Mouse (Mus musculus) stomach, embryonic 16.5 days (tissue): ENCODE measurements around the gene Ndufb6. TPM values are rescaled to one million over a fixed set of nuclear protein-coding genes. Genes with fewer than 3 reads are reported as not detected.
"Not testable (repeated sequence)": the region's sequence is repeated elsewhere in the genome, so short reads cannot be mapped to it uniquely, and the experiment has no call there.

Source experiments
- ATAC-seq: fragments of 200-750 bp; cut with Nextera tagmentation; 2 replicates; pipeline ENCODE4 v1.8.0; 2017; ENCODE audit warnings: moderate number of reproducible peaks, moderate TSS enrichment; ENCODE audit not compliant: insufficient read depth, low FRiP score
- H3K27ac ChIP-seq: fragments of 300-500 bp; sonication (generic); 2 replicates; pipeline ENCODE4 v1.5.1; 2014; ENCODE audit warnings: low read length
- H3K27me3 ChIP-seq: fragments of 300-500 bp; sonication (generic); 2 replicates; pipeline ENCODE4 v1.6.1; 2014; ENCODE audit warnings: low read length, control low read depth, mixed read lengths; ENCODE audit not compliant: control insufficient read depth, insufficient read depth
- H3K36me3 ChIP-seq: fragments of 300-500 bp; sonication (generic); 2 replicates; pipeline ENCODE4 v1.6.1; 2014; ENCODE audit warnings: low read length; ENCODE audit not compliant: control insufficient read depth, insufficient read depth
- H3K4me1 ChIP-seq: fragments of 300-500 bp; sonication (generic); 2 replicates; pipeline ENCODE4 v1.6.1; 2014; ENCODE audit warnings: low read length, control low read depth, mixed read lengths; ENCODE audit not compliant: control insufficient read depth, insufficient read depth
- H3K4me2 ChIP-seq: fragments of 300-500 bp; sonication (generic); 2 replicates; pipeline ENCODE4 v1.6.1; 2014; ENCODE audit warnings: low read depth, low read length, mixed read lengths
- H3K4me3 ChIP-seq: fragments of 300-500 bp; sonication (generic); replicated peaks from 2 replicates; pipeline ENCODE4 v1.5.1; 2014; ENCODE audit warnings: mild to moderate bottlenecking, low read length
- H3K9ac ChIP-seq: fragments of 300-500 bp; sonication (generic); 2 replicates; pipeline ENCODE4 v1.6.1; 2014; ENCODE audit warnings: low read length
- H3K9me3 ChIP-seq: fragments of 300-500 bp; sonication (generic); replicated peaks from 2 replicates; pipeline ENCODE4 v1.6.1; 2016; ENCODE audit warnings: low read length, control low read depth; ENCODE audit not compliant: control insufficient read depth
- WGBS: fragments of 180-500 bp; shearing (Covaris S2); extraction: QIAGEN DNeasy Blood & Tissue Kit; methylation state at CpG from one replicate; pipeline ENCODE4 v1.1.7; 2014; 5-methylcytosine and 5-hydroxymethylcytosine counted together
- polyA plus RNA-seq: library from polyadenylated mRNA; unstranded; fragments of >200 nt; fragmentation: Nextera tagmentation; extraction: Ambion mirVana; gene quantifications from 2 replicates; pipeline ENCODE4 v1.2.1, GENCODE M21; 2015

The Ndufb6 gene
- polyA plus RNA-seq, 1 experiment from 2014 or later, result 364 TPM

DNA sequence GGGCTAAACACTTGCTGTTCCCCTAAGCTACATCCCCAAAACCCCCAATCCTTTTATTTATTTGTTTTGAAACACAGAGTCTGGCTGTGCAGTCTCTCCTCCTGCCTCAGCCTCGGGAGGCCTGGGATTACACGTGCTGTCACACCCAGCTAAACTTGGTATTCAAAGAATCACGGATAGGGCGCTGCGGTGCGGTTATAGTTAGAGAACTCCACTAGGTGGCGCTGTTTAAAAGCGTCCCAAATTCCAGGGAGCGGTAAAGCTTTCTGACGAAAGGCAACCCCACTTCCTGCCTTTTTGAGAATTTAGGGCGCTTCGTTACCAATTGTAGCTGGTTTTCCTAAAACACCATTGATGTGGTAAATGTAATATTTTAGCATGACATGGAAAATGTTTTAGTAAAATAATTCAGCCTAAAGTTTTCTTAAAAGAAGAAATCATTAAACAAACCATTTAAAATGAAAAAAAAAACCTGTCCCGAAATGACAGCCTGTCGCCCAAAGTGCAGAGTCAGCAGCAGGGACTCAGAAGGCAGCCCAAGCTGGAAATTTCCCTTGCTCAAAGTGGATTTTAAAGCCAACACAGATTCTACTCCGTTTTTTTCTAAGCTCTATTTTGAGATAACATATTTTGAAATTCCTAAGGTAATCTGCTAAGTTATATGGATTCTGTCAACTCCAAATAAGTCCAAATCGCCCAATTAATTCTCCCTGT lies 22.0 kb upstream of the Ndufb6 start:
- no peaks in the 10 kb centered on the region for H3K36me3 ChIP-seq
- 9% methylated on average over 16 of the region's 16 CpGs for WGBS

GRCm38 (mm10) chr4:40299169-40299568 lies 19.9 kb upstream of the Ndufb6 start:
- Histone ChIP-seq H3K4me1 (no peaks in the 10 kb centered on the region; the same call in 1 of the 2 replicates), H3K27me3 (no peaks in the 10 kb centered on the region), H3K36me3 (no peaks in the 10 kb centered on the region), H3K9me3 (0 out of 2 replicates have a peak, but pooled peaks cover 2% of the 10 kb centered on the region), H3K4me3 (no peak overlapping the region), H3K4me2 (no peak overlapping the region), H3K9ac (no peak overlapping the region), H3K27ac (no peak overlapping the region)
- no peak for ATAC-seq
- 55% methylated on average over 5 of the region's 5 CpGs for WGBS

More for the DNA sequence above, 22.0 kb upstream of the Ndufb6 start:
- Histone ChIP-seq H3K27me3 (no peaks in the 10 kb centered on the region), H3K27ac (no peak overlapping the region), H3K9me3 (no peaks in the 10 kb centered on the region), H3K4me3 (peak overlapping the region; percentile 18; the same call in 1 of the 2 replicates), H3K4me1 (no peaks in the 10 kb centered on the region; the same call in 1 of the 2 replicates), H3K9ac (no peak overlapping the region), H3K4me2 (peak overlapping the region; percentile 47)
- ATAC-seq, result peak; percentile 44; the same call in 1 of the 2 replicates

- not testable (repeated sequence) for H3K4me2 ChIP-seq, ATAC-seq, H3K27me3 ChIP-seq, H3K27ac ChIP-seq, H3K9ac ChIP-seq, H3K4me1 ChIP-seq, H3K4me3 ChIP-seq, H3K36me3 ChIP-seq, H3K9me3 ChIP-seq
- 93% methylated on average over 11 of the region's 11 CpGs for WGBS
Measured at GRCm38 (mm10) chr4:40291511-40291910, 12.3 kb upstream of the Ndufb6 start.

GRCm38 (mm10) chr4:40289046-40289445 lies 9.8 kb upstream of the Ndufb6 start:
- Histone ChIP-seq H3K27me3 (no peaks in the 10 kb centered on the region), H3K4me1 (no peaks in the 10 kb centered on the region), H3K4me3 (no peak overlapping the region), H3K9ac (no peak overlapping the region), H3K27ac (no peak overlapping the region), H3K36me3 (no peaks in the 10 kb centered on the region), H3K9me3 (0 out of 2 replicates have a peak, but pooled peaks cover under 1% of the 10 kb centered on the region), H3K4me2 (no peak overlapping the region)
- ATAC-seq, result no peak
- WGBS, result 81% methylated on average over 2 of the region's 2 CpGs

GRCm38 (mm10) chr4:40287415-40287814 lies 8.2 kb upstream of the Ndufb6 start:
- H3K4me2 ChIP-seq, result no peak overlapping the region
- no peaks in the 10 kb centered on the region for H3K27me3 ChIP-seq
- H3K9ac ChIP-seq, result no peak overlapping the region
- H3K36me3 ChIP-seq, result no peaks in the 10 kb centered on the region
- H3K4me1 ChIP-seq, result no peaks in the 10 kb centered on the region
- H3K9me3 ChIP-seq, result no peaks in the 10 kb centered on the region
- no peak overlapping the region for H3K27ac ChIP-seq
- 70% methylated on average over 6 of the region's 6 CpGs for WGBS
- H3K4me3 ChIP-seq, result no peak overlapping the region
- no peak for ATAC-seq

GRCm38 (mm10) chr4:40285582-40285981 lies 6.4 kb upstream of the Ndufb6 start:
- WGBS, result 13% methylated on average over 4 of the region's 4 CpGs
- Histone ChIP-seq H3K4me1 (no peaks in the 10 kb centered on the region), H3K4me2 (no peak overlapping the region), H3K4me3 (no peak overlapping the region), H3K27me3 (no peaks in the 10 kb centered on the region), H3K36me3 (no peaks in the 10 kb centered on the region), H3K9me3 (no peaks in the 10 kb centered on the region), H3K9ac (no peak overlapping the region), H3K27ac (no peak overlapping the region)
- ATAC-seq, result no peak

DNA sequence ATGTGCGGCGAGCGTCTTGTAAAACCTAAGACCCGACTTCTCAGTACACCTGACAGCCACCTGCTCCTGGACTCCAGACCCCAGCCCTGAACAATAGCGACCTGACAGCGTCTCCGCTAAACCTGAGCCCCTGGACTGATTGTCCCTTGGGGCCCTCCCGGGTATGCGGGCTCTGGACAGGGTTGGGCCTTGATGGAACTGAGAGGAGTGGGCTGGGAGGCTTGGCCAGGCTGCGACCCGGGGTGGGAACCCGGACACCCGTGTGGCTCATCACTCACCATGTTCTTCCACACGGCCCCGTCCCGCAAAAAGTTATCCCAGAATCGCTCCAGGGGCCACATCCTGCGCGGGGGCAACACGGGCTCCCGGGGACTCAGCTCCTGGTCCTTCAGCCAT lies 343 bp downstream of the Ndufb6 start:
- peaks cover 11% of the 10 kb centered on the region for H3K4me1 ChIP-seq
- H3K4me2 ChIP-seq, result peak overlapping the region; percentile 88
- H3K9ac ChIP-seq, result peak overlapping the region; percentile 91
- peak; percentile 45 for ATAC-seq
- H3K9me3 ChIP-seq, result no peaks in the 10 kb centered on the region
- H3K4me3 ChIP-seq, result peak overlapping the region; percentile 94
- H3K36me3 ChIP-seq, result no peaks in the 10 kb centered on the region
- H3K27ac ChIP-seq, result peak overlapping the region; percentile 64
- no peaks in the 10 kb centered on the region for H3K27me3 ChIP-seq
- WGBS, result under 1% methylated on average over 21 of the region's 21 CpGs

- Histone ChIP-seq H3K27ac (peak within 1 kb of the TSS; percentile 100), H3K4me3 (peak within 1 kb of the TSS; percentile 87), H3K9ac (peak within 1 kb of the TSS; percentile 91), H3K9me3 (no peaks in the 10 kb centered on the region), H3K4me1 (peaks cover 25% of the 10 kb centered on the region), H3K4me2 (peak within 1 kb of the TSS; percentile 96), H3K27me3 (no peaks in the 10 kb centered on the region), H3K36me3 (no peaks in the 10 kb centered on the region)
- peak; percentile 96 for ATAC-seq
- WGBS, result under 1% methylated on average over 38 of the region's 38 CpGs
Measured at GRCm38 (mm10) chr4:40269430-40270032, 9.7 kb downstream of the Ndufb6 start, which contains the start of the genes Smim27 and Topors. Smim27 (plus strand) TSS chr4:40269579. Topors (minus strand) TSS chr4:40269850.

DNA sequence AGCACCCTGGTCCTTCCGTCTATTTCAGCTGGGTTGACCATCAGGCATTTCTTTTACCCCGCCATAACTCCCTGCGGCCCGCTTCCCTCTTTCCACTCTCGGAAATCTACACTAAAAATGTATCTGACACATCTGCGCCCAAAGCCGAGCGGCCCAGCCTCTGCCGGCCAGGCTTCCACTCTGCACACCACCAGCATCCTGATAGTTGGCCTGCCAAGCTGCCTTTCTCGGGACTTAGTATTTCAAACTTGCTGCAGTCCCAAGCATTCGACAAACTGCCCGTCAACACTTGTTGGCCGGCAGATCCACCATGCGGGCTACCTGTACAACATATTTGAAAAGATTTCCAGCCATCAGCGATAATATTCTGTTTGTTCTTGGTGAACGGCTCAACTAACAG lies 10.4 kb downstream of the Ndufb6 start:
- ATAC-seq, result no peak
- WGBS, result under 1% methylated on average over 16 of the region's 16 CpGs

More for the DNA sequence above, 10.4 kb downstream of the Ndufb6 start:
- no peaks in the 10 kb centered on the region for H3K9me3 ChIP-seq
- H3K4me1 ChIP-seq, result peaks cover 27% of the 10 kb centered on the region
- peak overlapping the region; percentile 100 for H3K27ac ChIP-seq
- H3K36me3 ChIP-seq, result no peaks in the 10 kb centered on the region
- no peaks in the 10 kb centered on the region for H3K27me3 ChIP-seq
- H3K9ac ChIP-seq, result peak overlapping the region; percentile 91
- H3K4me2 ChIP-seq, result peak overlapping the region; percentile 96
- H3K4me3 ChIP-seq, result peak overlapping the region; percentile 87
